Mouse (Mus musculus) embryonic facial prominence, embryonic 15.5 days (tissue): ENCODE measurements around the gene Id4. TPM values are rescaled to one million over a fixed set of nuclear protein-coding genes. Genes with fewer than 3 reads are reported as not detected.

Experiments
- ATAC-seq: fragments of 200-750 bp; cut with Nextera tagmentation; 2 replicates; pipeline ENCODE4 v1.8.0; 2017; ENCODE audit warnings: low read depth, moderate TSS enrichment; ENCODE audit not compliant: insufficient number of reproducible peaks, low FRiP score, low TSS enrichment
- H3K27ac ChIP-seq: fragments of 300-500 bp; sonication (generic); replicated peaks from 2 replicates; pipeline ENCODE4 v1.5.1; 2015; ENCODE audit warnings: mild to moderate bottlenecking, inconsistent platforms
- H3K27me3 ChIP-seq: fragments of 300-500 bp; sonication (generic); 2 replicates; pipeline ENCODE4 v1.6.1; 2015; ENCODE audit warnings: inconsistent platforms
- H3K36me3 ChIP-seq: fragments of 300-500 bp; sonication (generic); 2 replicates; pipeline ENCODE4 v1.6.1; 2015; ENCODE audit warnings: mild to moderate bottlenecking, inconsistent platforms
- H3K4me1 ChIP-seq: fragments of 300-500 bp; sonication (generic); 2 replicates; pipeline ENCODE4 v1.6.1; 2015; ENCODE audit warnings: inconsistent platforms
- H3K4me2 ChIP-seq: fragments of 300-500 bp; sonication (generic); replicated peaks from 2 replicates; pipeline ENCODE4 v1.6.1; 2015; ENCODE audit warnings: mild to moderate bottlenecking, inconsistent platforms
- H3K4me3 ChIP-seq: fragments of 300-500 bp; sonication (generic); replicated peaks from 2 replicates; pipeline ENCODE4 v1.5.1; 2015; ENCODE audit warnings: mild to moderate bottlenecking, inconsistent platforms
- H3K9ac ChIP-seq: fragments of 300-500 bp; sonication (generic); 2 replicates; pipeline ENCODE4 v1.6.1; 2015; ENCODE audit warnings: inconsistent platforms
- H3K9me3 ChIP-seq: fragments of 300-500 bp; sonication (generic); replicated peaks from 2 replicates; pipeline ENCODE4 v1.6.1; 2016; ENCODE audit warnings: inconsistent platforms
- WGBS: fragments of 180-500 bp; shearing (Covaris S2); methylation state at CpG from one replicate; pipeline ENCODE4 v1.1.7; 2015; 5-methylcytosine and 5-hydroxymethylcytosine counted together
- polyA plus RNA-seq: library from polyadenylated mRNA; unstranded; fragments of >200 nt; fragmentation: Nextera tagmentation; extraction: Ambion mirVana; gene quantifications from 2 replicates; pipeline ENCODE4 v1.2.1, GENCODE M21; 2015

Id4 gene
- 18.8 and 20.3 TPM in 2 replicates for polyA plus RNA-seq

DNA sequence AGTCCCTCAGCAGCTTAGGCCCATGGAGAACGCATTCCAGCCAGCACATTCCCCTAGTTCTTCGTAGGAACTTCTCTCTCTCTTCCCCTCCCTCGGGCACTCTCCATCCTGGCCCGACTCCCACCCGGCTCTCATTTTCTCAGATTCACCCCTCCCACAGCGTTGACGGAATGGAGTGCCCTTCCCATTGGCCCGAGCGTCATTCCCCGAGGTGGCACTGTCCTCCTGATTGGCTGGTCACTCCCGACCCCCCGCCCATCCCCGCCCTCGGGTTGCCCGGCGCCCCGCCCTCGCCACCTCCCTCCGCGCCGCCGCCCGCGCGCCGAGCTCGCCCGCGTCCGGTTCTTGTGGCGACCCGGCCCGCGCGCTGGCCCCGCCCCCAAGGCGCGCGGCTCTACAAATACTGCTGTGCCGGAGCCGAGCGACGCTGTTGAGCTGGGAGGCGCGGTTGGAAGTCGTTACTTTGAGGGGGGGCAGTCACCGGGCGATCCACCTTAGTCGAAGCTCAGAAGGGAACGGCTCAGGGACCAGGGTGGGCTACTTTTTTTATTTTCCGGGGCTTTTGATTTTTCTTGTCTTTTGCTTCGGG, at the start of gene Id4:
Gene Id4, plus strand, starts transcription at position 539 of the 589 bp plus-strand sequence.
- peak within 1 kb of the TSS; percentile 78 for H3K4me3 ChIP-seq
- H3K36me3 ChIP-seq = no peaks in the 10 kb centered on the region
- peaks cover 10% of the 10 kb centered on the region; the same call in 1 of the 2 replicates for H3K4me1 ChIP-seq
- peak; percentile 98 for ATAC-seq
- H3K4me2 ChIP-seq = peak within 1 kb of the TSS; percentile 91
- WGBS = under 1% methylated on average over 52 of the region's 52 CpGs
- H3K9ac ChIP-seq = peak within 1 kb of the TSS; percentile 76
- no peaks in the 10 kb centered on the region for H3K27me3 ChIP-seq
- H3K9me3 ChIP-seq = no peaks in the 10 kb centered on the region
- peak within 1 kb of the TSS; percentile 92 for H3K27ac ChIP-seq

DNA sequence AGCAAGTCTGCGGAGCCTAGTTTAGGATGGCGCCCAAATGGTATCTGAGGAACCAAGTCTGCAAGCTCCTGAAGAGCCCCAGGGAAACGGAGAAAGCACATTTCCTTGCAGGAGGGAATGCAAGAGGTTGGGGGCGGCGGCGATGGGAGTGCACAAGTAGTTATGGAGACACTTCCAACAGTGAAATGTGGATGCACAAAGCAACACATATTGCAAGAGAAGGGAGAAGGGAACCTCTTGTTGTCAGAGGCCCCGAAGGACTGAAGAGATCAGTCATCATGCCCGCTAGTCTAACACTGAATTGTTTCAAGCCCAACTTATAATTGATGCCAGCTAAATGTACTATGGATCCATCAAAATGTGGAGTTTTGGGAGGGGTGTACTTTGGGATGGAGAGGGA, 33.9 kb upstream of the Id4 start:
- peak overlapping the region; percentile 24 for H3K4me3 ChIP-seq
- H3K36me3 ChIP-seq = no peaks in the 10 kb centered on the region
- H3K9ac ChIP-seq = no peak overlapping the region

DNA sequence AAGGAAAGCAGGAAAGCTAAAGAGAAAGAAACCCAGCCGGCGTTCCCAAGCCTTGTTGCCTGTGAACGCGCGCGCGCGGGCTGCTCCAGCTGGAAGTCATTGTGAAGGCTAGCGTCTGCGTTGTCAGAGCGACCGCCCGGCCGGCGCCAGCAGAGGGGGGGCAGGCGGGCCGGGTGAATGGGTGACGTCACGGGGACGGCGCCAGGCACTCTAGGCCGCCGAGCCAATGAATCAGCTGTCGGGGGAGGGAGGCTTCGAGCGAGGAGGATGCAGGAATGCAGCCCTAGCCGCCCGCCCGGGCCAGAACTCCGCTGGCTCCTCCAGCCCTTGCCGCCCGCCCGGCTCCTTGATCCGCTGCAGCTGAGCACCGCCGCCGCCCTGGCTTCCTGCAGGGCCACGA, 33.3 kb upstream of the Id4 start:
- H3K9me3 ChIP-seq = no peaks in the 10 kb centered on the region
- under 1% methylated on average over 37 of the region's 38 CpGs for WGBS
- peaks cover 31% of the 10 kb centered on the region for H3K4me1 ChIP-seq
- no peaks in the 10 kb centered on the region for H3K36me3 ChIP-seq
- peak overlapping the region; percentile 60 for H3K4me2 ChIP-seq
- H3K27ac ChIP-seq = peak overlapping the region; percentile 88
- no peaks in the 10 kb centered on the region for H3K27me3 ChIP-seq
- peak; percentile 99 for ATAC-seq
- H3K4me3 ChIP-seq = peak overlapping the region; percentile 42
- H3K9ac ChIP-seq = 0 out of 2 replicates have a peak overlapping the region, but pooled peaks have one; percentile 19

More for the DNA sequence above, 33.9 kb upstream of the Id4 start:
- H3K9me3 ChIP-seq = no peaks in the 10 kb centered on the region
- no peak for ATAC-seq
- peak overlapping the region; percentile 76 for H3K27ac ChIP-seq
- no peaks in the 10 kb centered on the region for H3K27me3 ChIP-seq
- H3K4me1 ChIP-seq = peaks cover 31% of the 10 kb centered on the region
- WGBS = 23% methylated on average over 8 of the region's 8 CpGs
- H3K4me2 ChIP-seq = peak overlapping the region; percentile 34; the same call in 1 of the 2 replicates

DNA sequence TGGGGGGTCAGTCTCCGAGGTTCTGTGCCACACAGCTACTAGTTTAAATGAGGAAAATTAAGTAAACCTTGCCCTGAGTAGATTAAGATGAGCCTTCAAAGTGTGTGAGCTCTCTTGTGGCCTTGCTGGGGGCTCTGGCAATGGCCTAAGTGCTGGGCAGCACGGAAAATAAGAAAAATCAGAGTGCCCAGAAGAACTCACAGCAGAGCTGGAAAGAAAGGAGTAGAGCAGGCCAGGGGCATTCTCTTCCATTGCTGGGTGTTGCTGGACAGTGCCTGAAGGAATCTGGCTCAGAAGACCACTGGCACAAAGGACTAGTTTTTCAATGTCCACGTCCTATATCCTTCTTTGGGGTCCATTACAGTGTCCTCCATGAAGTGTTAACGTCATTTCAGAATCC, 32.9 kb upstream of the Id4 start:
- peak; percentile 25; the same call in 1 of the 2 replicates for ATAC-seq
- Histone ChIP-seq H3K4me3 (peak overlapping the region; percentile 42), H3K4me2 (peak overlapping the region; percentile 60), H3K27me3 (no peaks in the 10 kb centered on the region), H3K4me1 (peaks cover 31% of the 10 kb centered on the region), H3K9ac (0 out of 2 replicates have a peak overlapping the region, but pooled peaks have one; percentile 19), H3K36me3 (no peaks in the 10 kb centered on the region), H3K27ac (peak overlapping the region; percentile 88), H3K9me3 (no peaks in the 10 kb centered on the region)
- 11% methylated on average over 4 of the region's 4 CpGs for WGBS

DNA sequence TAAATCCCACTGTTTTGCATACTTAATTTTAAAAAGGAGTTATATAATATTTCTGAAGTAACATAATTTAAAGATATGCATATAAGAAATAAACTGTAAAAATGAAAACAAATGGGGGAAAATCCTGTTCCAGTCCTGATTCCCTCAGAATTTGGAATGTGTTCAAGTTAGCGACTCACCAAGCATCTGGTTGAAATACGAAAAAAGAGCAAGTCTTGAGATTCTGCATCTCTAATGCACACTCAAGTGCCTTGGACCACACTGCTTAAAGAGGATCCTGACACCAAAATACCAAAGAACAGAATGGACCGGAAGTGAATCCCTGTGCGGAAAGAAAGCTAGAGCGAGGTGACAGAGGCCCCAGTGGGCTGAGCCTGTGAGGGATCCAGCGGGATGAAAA, 30.0 kb upstream of the Id4 start:
- no peak overlapping the region for H3K4me2 ChIP-seq

DNA sequence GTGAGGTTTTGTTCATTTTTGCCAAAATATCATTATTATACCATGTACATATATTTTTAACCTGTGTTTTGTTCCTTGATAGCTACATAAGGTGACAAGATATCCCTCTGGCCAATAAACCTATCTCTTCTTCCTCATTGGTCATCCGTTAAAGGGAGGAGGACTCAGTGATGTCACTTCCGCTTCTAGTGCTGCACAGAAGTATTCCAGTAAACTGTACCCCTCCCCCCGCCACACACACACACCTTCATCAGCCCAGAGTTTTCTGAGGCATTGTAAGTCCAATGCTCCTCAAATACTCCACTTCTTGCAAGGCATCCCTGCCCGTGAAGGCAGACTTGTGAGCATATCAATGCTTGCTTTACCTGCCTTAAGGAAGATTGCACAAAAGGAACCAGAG, 24.6 kb upstream of the Id4 start:
- Histone ChIP-seq H3K27ac (no peak overlapping the region), H3K27me3 (no peaks in the 10 kb centered on the region), H3K9me3 (no peaks in the 10 kb centered on the region), H3K4me1 (peaks cover 3% of the 10 kb centered on the region), H3K4me2 (no peak overlapping the region), H3K36me3 (no peaks in the 10 kb centered on the region), H3K9ac (no peak overlapping the region), H3K4me3 (no peak overlapping the region)
- no peak for ATAC-seq
- WGBS = 80% methylated on average over 4 of the region's 4 CpGs

More for the DNA sequence above, 30.0 kb upstream of the Id4 start:
- no peak for ATAC-seq
- no peaks in the 10 kb centered on the region for H3K27me3 ChIP-seq
- peaks cover 31% of the 10 kb centered on the region for H3K4me1 ChIP-seq
- H3K27ac ChIP-seq = peak overlapping the region; percentile 56
- no peaks in the 10 kb centered on the region for H3K9me3 ChIP-seq
- no peak overlapping the region for H3K9ac ChIP-seq
- no peaks in the 10 kb centered on the region for H3K36me3 ChIP-seq
- H3K4me3 ChIP-seq = no peak overlapping the region
- WGBS = 33% methylated on average over 6 of the region's 6 CpGs

DNA sequence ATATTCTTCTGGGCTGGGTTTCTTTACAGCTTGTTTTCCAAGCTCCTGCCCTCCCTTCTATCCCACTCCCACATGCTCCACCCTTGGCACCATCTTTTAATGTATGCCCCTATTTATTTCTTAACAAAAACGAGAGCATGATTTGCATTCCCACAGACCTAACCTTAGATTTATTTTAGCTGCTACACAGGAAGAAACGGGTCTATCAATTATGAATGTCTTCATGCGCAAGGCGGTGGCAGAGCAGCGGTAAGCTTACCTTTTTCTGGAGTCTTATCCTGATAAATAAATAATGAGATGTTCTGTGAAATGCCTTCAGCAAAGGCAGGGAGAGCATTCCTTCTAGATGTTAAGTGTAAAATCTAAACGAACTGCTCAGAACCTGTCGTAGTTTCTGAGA, 24.2 kb upstream of the Id4 start:
- Histone ChIP-seq H3K4me2 (no peak overlapping the region), H3K4me1 (no peaks in the 10 kb centered on the region), H3K27me3 (no peaks in the 10 kb centered on the region), H3K9me3 (no peaks in the 10 kb centered on the region), H3K4me3 (no peak overlapping the region), H3K36me3 (no peaks in the 10 kb centered on the region), H3K27ac (no peak overlapping the region), H3K9ac (no peak overlapping the region)
- 77% methylated on average over 7 of the region's 7 CpGs for WGBS
- ATAC-seq = no peak

DNA sequence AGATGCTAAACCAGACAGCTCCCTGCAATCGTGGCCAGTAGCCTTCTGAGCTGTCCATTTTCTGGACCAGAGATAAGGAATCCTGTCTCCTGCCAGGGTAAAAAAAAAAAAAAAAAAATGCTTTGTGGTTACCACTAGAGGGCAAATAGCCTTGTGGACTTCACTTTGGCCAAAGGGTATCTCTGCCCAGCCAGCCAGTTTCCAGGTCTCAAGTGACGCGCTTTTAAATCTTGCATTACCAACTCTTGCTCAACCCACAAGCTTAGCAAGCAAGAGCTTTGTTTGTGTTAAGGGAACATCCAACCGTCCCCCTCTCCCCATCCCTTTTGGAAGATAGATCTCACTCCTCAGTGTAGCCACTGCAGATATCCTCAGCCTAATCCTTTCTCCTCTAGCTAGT, 23.5 kb upstream of the Id4 start:
- 13% methylated on average over 4 of the region's 4 CpGs for WGBS
- no peaks in the 10 kb centered on the region for H3K9me3 ChIP-seq
- no peaks in the 10 kb centered on the region for H3K27me3 ChIP-seq
- no peak overlapping the region for H3K9ac ChIP-seq
- ATAC-seq = no peak
- no peaks in the 10 kb centered on the region for H3K36me3 ChIP-seq
- H3K4me1 ChIP-seq = no peaks in the 10 kb centered on the region
- no peak overlapping the region for H3K4me3 ChIP-seq
- H3K27ac ChIP-seq = no peak overlapping the region
- no peak overlapping the region for H3K4me2 ChIP-seq

DNA sequence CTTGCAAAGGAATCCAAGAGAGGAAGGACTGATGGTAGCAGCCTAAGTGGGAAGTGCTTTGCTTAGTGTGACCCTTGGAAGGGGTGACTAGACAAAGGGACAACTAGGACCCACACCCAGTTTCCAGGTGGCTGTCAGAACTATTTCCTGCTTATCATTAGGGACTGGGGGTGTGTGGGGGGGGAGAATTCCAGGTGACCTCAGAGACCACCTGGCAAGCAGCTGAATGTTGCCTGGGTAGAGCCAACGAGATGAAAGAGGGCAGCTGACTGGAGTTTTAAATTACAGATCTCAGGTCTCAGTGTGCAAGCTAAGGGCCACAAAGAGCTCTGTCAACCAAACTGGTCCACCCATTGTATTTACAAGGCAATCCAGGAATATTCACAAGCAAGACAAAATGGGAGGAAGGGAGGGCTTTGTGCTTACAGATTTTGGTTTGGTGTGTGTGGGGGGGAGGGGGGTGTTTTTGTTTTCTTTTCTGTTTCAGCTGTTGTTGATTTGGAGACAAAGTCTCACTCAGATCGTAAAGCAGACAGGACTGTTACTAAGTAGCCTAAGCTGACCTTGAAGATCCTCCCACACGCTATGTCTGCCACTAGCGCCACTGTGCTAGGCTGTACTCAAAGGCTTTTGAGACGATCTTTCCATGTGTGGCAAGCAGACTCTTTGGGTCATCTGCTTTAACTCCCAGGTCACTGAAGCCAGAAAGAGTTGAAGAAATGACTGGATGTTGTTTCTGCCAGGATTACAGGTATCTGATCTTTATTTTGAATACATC, 15.6 kb upstream of the Id4 start:
- WGBS = 38% methylated on average over 5 of the region's 5 CpGs
- Histone ChIP-seq H3K9me3 (no peaks in the 10 kb centered on the region), H3K36me3 (no peaks in the 10 kb centered on the region), H3K4me2 (no peak overlapping the region), H3K4me3 (no peak overlapping the region), H3K27me3 (no peaks in the 10 kb centered on the region), H3K27ac (no peak overlapping the region), H3K4me1 (no peaks in the 10 kb centered on the region), H3K9ac (no peak overlapping the region)
- ATAC-seq = no peak

DNA sequence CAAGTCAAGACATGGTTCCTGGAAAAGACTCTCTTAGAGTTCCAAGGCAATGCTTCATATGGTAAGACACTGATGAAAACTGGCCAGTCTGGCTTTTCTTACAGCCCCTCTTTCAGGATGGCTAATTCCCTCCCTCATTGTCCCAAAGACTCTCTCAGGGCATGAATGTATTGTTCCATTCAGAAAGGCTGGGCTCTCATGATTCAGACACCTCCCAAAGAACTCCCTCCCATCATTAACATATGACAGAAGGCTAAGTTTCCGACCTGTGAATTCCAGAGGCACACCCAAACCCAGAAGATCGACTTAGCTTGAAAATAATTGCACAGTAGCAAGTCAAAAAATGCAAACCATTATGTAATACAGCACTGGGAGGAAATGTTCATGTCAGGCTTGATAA, 8.5 kb upstream of the Id4 start:
- Histone ChIP-seq H3K27ac (no peak overlapping the region), H3K9me3 (no peaks in the 10 kb centered on the region), H3K4me3 (no peak overlapping the region), H3K27me3 (no peaks in the 10 kb centered on the region), H3K9ac (no peak overlapping the region), H3K4me1 (no peaks in the 10 kb centered on the region), H3K4me2 (no peak overlapping the region), H3K36me3 (no peaks in the 10 kb centered on the region)
- no peak for ATAC-seq
- WGBS = 46% methylated on average over 2 of the region's 2 CpGs

DNA sequence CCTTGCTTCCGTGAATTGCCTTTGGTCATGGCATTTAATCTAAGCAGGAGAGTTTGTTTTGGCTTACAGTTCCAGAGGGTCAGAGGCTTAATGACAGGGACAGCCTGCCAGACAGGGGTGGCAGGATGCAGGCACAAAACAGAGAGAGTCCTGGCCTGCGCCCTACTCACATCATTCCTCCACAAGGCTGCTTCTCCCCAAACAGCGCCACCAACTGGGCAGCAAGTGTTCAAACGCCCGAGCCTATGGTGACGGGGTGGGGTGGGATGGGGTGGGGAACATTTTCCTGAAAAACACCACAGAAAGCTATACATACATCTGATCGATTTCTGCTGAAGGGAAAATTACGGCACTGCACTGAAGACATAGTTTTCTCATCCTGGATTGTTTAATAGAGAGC, 6.0 kb upstream of the Id4 start:
- Histone ChIP-seq H3K9ac (no peak overlapping the region), H3K4me1 (peaks cover 5% of the 10 kb centered on the region; the same call in 1 of the 2 replicates), H3K36me3 (no peaks in the 10 kb centered on the region), H3K4me2 (no peak overlapping the region), H3K27me3 (no peaks in the 10 kb centered on the region), H3K9me3 (no peaks in the 10 kb centered on the region), H3K27ac (no peak overlapping the region), H3K4me3 (no peak overlapping the region)
- ATAC-seq = no peak
- 87% methylated on average over 8 of the region's 8 CpGs for WGBS
